Mouse (Mus musculus) embryo, embryonic 10.5 days (tissue): ENCODE measurements around the gene Tsen2.

Experiments used
- DNase-seq: peaks from one replicate; pipeline ENCODE4 v3.0.0-alpha.2; 2015; ENCODE audit warnings: low spot score

Tsen2 gene

DNA sequence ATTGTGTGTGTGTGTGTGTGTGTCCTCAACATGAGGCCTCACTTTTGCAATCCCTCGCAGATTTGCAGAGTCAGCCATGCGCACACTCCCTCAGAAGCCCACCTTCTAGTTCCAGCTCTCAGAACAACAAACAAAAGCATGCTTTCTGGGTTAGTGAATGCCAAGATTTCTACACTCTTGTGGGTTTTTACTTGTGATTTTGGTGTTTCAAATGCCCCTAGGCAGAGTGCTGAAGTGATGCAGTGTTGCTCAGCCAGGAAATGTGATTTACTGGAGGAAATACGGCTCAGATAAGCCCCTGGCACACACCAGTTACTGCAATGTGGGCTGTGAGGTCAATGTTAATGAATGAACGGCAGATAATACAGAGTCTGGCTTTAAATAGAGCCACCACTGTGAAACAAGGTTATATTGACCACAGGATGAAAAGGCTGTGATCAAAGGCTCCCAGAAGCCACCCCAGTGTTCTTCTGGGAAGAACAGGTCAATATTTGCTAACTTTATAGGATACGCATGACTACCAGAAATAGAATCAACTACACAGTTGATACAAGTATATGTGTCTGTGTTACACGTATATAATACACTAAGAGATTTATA, 2.7 kb upstream of the Tsen2 start:
- no peak for DNase-seq

DNA sequence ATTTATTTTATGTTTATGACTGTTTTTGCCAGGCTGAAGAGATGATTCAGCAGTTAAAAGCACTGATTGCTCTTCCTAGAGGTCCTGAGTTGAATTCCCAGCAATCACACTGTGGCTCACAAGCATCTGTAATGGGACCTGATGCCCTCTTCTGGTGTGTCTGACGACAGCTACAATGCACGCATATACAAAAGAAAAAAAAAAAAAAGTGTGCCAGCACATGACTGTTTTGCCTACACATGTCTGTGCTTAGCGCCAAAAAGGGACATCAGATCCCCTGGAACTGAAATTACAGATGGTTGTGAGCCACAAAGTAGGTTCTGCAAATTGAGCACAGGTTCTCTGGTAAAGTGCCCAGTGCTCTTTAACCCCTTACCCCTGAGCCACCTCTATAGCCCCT, 2.1 kb upstream of the Tsen2 start:
- no peak for DNase-seq

DNA sequence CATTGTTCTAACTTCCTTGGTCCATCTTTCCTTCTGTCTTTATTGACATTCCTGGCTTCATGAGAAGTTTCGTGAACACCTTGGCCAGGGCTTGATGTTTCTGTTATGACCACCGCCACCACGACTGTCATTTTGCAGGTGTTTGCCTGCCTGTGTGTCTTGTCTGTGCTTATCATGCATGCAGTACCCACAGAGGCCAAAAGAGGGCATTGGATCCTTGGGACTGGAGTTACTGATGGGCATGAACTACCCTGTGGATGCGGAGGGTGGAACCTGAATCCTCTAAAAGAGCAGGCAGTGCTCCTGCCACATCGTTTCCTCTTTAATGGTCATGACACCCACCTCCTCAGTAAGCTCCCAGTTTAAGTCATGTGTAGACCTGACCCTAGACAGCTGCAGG, 1.8 kb downstream of the Tsen2 start:
- DNase-seq, result peak; percentile 65

DNA sequence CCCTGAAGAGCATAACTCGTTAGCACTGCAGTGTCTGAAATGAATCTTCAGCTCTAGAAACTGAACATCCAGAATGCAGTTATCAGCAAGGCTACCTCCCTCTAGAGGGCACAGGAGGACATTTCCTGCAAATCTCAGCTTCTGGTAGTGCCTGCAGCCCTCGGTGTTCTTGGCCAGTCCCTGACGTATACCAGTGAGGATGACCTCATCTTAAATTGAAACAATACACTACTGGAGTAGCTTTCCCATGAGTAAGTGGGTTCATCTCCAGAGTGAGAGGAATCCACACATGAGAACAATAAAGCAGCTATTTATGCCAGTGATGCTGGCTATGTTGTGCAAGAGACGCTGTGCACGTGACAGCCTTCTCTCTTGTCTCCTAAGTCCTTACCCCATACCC, 11.0 kb downstream of the Tsen2 start:
- DNase-seq, result no peak

DNA sequence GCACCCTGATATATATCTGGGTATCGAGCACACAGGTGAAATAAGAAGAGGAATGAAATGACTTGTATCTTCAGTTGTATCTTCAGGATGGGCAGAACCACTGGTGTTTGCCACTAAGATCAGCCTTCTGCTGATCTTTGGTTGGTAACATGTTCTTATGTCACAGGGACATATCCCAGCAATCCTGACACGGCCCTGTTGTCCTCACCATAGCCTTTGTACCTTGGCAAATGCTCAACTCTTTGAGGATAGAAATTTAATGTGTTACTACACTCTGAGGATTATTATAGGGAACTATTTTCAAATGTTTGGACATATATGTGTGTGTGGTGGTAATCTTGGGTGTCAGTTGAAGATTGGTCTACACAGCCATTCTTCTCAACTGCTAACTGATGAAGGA, 13.7 kb downstream of the Tsen2 start:
- DNase-seq, result no peak

DNA sequence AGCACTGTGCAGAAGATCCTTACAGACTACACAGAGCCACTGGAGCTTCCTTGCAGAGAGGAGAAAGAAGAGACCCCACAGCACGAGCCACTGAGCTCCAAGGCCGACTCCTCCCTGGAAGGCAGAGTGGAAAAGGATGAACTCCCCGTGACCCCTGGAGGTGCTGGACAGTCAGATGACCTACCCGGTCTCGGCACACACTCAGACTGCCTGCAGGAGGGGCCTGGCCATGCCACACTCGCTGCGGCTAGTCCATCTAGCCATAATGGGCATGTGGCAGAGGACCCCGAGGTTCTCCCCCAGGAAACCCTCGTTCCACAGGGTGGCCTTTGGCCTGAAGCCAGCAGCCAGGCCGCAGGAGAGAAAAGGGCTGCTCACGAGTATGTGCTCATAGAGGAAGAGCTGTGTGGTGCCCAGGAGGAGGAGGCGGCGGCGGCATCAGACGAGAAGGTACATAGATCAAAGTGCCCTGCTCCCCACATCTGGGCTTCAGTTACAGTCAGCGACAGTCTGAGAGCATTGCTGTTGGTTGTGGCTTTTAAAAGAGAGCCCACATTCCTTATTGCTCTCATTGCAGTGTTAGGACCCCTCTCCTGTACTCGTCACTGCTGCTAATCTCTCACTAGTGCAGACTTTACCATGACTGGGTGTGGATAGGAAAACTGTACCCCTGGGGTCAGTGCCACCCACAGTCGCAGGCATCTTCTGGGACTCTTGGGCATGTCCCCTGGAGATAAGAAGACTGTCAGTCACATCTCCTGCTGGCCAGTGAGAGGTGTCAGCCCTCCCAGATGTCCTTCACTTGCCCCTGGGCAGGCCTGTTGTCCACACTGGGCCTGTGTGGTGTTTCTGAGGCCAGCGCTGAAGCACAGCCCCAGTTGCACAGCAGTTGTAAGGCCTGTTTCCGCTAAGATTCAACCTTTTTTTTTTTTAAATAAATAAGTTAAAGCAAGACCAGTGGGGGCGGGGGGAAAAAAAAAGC, 15.5 kb downstream of the Tsen2 start:
- no peak for DNase-seq

DNA sequence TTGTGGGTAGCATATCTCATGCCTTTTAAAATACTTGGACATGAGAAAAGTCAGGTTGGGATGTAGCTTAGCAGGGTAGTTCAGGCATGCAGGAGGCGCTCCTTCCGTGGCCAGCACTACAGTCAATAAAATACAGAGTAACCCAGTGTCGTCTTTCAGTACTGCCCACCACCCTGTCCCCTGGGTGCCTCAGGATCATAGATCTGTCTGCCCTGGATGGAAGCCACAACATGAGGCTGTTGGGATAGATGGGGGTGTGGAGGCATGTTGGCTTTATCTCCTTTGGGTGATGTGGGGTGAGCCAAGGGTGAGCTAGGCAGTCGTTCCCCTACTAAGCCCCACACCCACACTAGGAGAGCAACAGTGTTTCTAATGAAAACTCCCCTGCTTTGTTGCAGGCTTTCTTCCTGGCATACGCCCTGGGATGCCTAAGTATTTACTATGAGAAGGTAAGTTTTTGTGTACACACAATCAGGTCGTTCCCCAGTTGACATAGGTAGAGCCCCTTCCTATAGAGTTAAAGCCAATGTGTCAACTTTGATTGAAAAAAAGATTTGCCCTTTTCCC, 21.1 kb downstream of the Tsen2 start:
- no peak for DNase-seq

DNA sequence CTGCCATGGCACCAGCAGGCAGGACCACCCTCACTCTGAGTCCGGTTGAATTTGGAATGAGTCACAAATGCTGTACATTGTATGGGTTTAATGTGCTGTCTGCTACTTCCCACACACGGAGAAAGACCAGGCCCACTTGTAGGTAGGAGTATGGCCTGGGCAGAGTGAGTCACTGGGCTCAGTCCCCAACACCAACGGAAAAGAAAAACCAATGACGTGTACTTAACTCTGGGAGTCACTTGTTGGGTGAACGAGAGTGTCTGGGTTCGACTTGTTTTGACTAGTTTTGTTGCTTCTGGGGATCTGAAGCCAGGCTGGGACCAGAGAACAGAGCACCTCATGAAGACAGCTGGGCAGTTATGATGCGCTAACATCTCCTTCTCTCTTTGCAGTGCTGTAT, 29.7 kb downstream of the Tsen2 start:
- no peak for DNase-seq

DNA sequence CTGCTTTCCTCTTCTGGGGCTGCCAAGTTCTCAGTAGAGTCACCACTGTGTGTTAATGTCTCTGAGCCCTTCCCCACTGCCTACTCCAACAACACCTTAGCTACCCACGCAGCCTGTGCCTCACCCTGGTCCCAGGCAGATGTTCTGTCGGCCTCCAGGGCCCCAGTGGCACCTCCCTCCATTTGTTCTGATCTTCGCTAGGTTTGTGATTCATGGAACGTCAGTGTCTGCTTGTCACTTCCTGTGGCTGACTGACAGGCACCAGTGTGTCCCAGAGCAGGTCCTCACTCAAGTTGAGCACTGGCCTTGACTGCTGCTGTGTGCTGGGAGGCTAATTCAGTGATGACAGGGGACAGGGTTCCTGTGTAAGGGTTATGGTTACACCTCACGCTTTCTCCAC, 32.9 kb downstream of the Tsen2 start:
- no peak for DNase-seq

DNA sequence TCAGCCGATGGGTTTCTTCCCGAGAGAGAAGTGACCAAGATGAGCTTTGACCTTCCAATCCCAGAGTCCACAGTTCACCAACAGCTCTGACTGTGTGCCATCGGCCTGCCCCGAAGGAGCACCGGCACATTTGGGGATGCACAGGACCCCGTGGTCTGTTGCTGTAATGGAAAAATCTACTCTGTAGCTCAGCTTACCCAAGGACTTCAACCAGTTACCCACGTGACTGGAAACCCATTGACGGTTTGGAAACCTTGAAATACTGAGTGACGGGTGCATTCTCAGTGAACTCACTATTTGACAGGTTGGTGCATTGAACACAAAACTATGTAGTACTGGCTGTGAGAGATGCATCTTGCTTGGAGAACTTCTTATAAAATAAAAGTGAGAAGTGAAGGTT, 33.5 kb downstream of the Tsen2 start:
- no peak for DNase-seq

DNA sequence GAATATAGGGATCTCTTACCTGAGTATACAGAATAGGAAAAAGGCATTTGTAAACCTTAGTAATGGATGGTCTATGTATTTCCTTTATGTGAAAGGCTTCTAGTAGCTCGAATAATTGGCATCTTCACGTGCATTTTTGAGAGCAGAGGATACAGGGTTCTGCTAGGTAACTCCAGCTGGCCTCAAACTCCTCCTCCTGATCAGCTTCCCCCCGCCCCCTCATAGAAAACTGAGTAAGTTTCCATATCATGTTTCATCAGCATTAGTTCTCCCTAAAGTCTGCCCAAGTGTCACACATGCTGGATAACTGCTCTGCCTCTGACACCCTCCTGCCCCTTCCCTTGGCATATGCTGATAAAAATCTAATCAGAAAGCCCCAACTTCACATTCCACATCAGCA, 36.3 kb downstream of the Tsen2 start:
- DNase-seq, result no peak

DNA sequence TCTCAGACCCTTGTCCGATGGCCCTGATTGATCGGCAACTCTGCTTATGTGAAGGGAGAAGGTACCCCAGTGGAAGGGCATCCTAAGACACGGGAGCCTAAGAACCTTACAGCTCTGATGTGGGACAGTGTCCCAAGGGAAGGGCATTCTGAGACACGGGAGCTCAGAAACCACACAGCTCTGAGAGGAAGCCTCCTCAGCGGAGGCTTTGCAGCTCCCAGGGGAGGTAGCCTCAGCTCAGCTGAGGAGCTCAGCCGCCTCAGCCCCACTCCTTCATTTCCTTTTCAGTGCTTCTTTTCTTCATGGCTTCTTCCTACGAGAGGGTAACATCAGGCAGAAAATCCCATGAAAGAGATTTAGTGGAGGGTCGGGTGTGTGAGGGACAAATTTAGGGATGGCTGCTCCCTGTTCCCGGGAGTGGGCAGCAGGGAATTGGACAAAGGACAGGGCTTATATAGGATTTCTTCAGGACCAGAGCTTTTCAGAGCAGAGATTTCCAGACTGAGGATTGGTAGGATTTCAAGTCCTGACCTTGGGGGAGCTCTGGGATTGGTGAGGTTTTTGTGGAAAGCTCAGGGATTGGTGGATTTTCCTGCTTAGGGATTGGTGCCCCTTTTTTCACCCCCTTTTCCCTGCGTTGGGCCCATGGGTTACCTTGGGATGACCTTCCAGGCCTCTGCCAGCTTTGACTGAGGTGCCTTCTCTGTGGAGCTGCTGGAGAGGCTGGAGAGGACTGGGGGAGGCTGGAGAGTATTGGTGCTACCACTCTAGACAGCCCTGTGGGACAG, 38.1 kb downstream of the Tsen2 start:
- DNase-seq, result no peak

DNA sequence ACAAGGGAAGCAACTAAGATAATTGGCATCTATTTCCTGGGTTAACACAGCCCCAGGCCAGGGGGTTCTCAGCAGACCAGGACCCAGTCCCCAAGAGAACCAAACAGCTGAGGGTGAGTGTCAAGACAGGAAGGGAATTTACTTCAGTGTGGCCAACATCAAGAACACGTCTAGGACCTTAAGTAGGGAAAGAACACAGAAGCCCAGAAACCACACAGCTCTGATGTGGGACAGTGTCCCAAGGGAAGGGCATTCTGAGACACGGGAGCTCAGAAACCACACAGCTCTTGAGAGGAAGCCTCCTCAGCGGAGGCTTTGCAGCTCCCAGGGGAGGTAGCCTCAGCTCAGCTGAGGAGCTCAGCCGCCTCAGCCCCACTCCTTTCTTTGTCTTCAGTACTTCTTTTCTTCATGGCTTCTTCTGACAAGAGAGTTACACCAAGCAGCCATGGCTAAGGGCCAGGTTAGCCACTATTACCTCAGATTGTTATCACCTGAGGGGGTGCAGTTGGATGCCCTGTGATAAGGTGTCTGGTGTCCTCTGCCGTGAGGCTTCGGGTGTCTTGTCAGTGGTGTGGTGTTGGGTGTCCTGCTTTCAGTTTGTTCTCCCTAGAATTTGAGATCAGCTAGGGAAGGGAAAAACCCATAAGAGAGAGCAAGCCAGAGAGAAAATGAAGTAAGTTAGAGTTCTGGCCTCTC, 39.1 kb downstream of the Tsen2 start:
- DNase-seq, result no peak

DNA sequence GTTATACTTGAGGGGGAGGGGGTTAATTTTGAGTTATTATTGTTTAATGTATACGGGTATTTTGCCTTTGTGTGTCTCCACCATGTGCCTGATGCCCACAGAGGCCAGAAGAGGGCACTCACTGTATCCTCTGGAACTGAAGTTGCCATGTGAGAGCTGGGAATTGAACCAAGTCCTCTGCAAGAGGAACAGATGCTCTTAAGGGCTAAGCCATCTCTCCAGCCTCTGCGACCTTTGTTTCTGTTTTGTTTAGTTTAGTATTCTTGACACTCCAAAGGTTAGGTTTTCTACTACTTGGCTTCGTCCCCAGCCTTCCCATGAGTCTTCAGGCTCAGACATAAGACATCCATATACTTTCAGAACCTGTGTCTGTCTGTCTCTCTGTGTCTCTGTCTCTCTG, 39.7 kb downstream of the Tsen2 start:
- DNase-seq, result no peak

DNA sequence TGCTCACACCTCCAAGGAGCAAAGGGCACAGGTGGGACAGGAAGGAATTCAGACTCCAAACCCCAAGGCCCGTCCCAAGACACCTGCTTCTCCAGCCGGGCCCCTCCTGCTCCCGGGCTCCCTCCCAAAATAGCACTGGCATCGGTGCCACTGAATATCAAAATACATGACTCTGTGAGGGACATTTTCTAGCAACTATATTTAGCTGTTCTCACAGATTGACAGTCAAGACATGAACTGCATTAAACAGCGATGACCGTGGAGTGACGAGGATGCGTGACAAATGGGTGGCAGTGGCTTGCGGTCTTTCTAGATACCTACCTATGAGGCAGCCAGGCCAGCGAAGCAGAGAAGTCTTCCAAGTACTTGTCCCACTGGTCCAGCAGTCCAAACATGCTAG, 41.9 kb downstream of the Tsen2 start:
- DNase-seq, result no peak

DNA sequence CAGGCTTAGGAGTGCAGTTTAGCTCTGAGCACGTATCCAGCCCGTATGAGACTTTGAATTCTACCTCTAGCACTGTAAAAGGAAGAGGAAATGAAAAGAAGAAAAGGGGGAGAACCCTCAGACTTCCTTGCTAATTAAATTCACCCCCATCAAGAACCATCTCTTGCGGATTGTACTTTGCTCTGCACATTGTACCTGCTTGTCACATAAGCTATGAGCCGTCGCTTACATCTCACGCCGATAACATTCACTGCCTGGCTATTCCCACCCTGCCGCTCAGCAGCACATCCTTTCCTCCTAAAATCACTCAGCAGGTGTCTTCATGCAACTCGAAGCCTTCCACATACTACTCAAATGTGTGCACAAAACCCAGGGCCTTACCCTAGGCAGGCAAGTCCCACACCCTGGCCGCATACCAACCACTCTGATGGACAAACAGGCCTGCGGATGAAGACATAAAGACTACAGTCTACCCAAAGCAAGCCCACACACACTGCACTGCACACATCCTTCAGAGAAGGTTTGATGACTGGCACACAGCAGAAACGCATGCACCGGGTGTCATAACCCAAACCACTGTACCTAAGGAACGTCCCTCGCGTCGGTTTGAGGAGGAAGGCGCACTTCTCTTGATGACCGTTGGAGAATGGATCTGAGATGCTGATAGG, 47.4 kb downstream of the Tsen2 start:
- DNase-seq, result no peak

DNA sequence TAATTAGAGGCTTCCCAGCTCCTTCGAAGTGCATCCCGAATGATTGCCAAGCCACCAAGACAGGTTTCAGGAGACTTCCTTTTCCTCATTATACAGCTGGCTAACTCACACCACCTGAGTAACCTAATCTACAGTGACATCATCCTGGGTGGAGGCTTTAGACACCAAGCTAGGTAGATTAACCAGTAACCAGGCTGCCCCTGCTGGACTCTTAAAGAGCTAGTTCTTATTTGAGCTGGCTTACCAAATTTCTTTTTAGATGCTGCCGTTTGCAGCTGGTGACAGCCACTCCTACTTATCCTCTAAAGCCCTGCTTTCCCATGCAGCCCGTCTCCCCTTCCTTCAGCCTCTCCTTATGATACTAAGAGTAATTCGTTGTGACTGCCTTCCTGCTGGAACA, 48.0 kb downstream of the Tsen2 start, which contains the start of gene Mkrn2os:
Gene Mkrn2os (minus strand): TSS at position 119 of the 400 bp plus-strand sequence.
- DNase-seq, result no peak

DNA sequence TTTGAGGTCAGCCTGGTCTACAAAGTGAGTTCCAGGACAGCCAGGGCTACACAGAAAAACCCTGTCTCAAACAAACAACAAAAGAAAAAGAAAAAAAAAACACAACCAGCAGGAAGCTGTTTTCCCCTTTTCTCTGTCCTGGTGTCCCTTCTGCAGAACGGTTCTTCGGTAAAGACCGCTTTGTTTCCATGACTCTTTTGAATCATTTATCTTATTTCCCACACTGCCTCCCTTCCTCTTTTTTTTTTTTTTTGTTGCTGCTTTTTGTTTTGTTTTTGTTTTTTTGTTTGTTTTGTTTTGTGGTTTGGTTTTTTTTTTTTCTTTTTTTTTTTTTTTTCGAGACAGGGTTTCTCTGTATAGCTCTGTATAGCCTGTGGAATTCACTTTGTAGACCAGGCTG, 48.8 kb downstream of the Tsen2 start:
- no peak for DNase-seq

DNA sequence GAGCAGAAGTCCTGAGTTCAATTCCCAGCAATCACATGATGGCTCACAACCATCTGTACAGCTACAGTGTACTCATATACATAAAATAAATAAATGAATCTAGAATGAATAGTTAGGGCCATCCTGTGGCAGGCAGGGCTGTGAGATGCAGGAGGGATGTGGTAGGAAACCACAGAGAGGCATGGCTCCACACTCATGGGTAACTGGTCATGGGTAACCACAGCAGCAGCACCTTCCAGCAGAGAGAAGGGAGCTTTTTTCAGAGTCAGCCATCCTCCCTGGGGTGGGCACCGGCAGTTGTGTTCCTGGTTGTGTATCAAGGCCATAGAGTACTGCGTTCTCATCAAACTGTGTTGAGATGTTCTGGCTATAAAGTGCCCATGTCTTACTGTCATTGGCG, 50.0 kb downstream of the Tsen2 start:
- no peak for DNase-seq

DNA sequence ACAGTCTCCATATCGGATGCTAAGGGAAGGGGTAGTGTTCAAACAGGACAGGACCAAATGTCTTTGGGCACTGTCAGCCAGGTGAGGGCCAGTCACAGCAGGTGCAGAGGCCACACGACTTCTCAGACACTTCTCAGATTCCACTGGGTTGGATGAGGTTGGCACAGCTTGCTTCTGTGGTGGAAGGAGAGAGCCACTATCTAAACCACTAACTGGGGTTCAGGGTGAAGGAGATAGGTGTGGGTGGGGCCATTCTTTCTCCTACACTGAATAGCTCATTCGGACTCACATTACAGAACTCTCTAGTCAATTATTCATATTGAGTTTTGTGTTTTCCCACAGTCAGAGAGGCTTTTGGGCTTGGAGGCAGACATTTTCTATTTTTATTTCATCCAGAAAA, 51.2 kb downstream of the Tsen2 start:
- DNase-seq, result no peak

DNA sequence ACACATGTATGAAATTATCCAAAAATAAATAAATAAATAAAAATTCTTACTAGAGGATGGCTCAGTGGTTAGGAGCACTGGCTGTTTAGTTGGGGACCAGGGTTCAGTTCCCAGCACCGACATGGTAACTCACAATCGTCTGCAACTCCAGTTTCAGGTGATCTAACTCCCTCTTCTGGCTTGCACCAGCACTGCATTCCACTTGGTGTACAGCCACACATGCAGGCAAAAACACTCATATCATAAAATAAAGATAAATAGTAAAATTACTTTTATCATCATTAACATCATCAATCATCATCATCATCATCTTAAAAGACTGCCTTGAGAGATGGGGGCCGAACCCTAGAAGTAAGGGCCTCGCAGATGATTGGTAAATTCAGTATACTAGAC, 56.9 kb downstream of the Tsen2 start:
- no peak for DNase-seq
